Mouse (Mus musculus) left cerebral cortex, postnatal 25 days (tissue): ENCODE measurements around the gene Cldn34c4. TPM values are rescaled to one million over a fixed set of nuclear protein-coding genes. Genes with fewer than 3 reads are reported as not detected.

Experiments
- DNase-seq, 2 experiments: peaks; one replicate each; pipeline ENCODE4 v3.0.0; 2022; ENCODE audit warnings: low spot score in 2 of 2, mixed read lengths in 1 of 2
- intact Hi-C: fragments of 180-260 bp; cut with DNase I; formaldehyde crosslinking; loops from one replicate; pipeline ENCODE4 v1.15.1; 2025
- total RNA-seq, 2 experiments: library from RNA; stranded (reverse); gene quantifications; 2 replicates each; pipeline ENCODE4 v1.2.3; 2021

The Cldn34c4 gene
- not detected for total RNA-seq

DNA sequence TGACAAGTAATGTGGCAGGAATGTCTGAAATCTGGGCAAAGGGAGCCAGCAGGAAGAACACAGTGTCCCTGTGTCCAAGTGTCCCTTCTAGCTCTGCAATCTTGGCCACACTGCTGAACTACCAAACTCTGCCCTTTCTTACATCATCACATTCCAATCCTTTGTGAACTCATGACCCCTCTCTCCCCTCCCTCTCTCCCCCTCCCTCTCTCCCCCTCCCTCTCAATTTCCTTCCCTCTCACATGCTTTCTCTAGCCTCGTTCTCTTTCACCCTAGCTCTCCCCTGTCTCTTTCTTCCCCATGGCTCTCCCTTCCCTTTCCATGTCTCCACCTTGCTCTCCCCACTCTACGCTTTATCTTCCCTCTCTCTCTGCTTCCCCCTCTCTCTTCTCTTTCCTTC is at the start of gene Cldn34c4:
Gene Cldn34c4, minus strand, starts transcription at position 101 of the 400 bp plus-strand sequence.
- DNase-seq = no peak
- intact Hi-C loops = no loop called here

DNA sequence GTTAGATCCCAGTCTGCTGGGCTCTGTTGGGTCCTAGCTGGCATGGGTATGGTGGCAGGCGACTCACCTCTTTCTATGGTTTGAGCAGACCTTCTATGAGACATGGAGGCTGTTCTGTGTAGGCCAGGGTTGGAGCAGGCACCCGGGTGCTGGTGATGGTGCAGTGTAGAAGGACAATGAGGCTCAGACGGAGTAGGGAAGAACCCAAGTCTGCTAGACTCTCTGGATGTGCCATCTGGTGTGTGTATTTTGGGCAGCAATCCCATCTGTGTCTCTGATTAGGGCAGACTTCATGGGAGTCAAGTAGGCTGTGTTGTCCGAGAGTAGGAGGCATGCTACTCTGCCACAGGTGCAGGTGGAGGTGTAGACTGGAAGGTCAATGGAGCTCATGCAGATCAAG is 10.7 kb upstream of the Cldn34c4 start:
- DNase-seq = peak; percentile 6 to 38
- intact Hi-C loops = no loop called here
